Comparison of ENCODE assay signal across 8 mouse cellular contexts in genomic region chr13:88828362-88828761, GRCm38 (mm10). TPM values are rescaled to one million over a fixed set of nuclear protein-coding genes. Genes with fewer than 3 reads are reported as not detected.
DNase-seq lines count a peak whose midpoint lies in the region; ATAC-seq and TF ChIP-seq lines count a peak whose summit lies in the region.

No protein-coding gene starts in this region.

- H3K9me3 ChIP-seq in heart, embryonic 13.5 days = no peaks in the 10 kb centered on the region
- H3K9me3 ChIP-seq in CH12.LX (replicated peaks; ENCODE audit: low read length) = no peaks in the 10 kb centered on the region
- no peaks in the 10 kb centered on the region for H3K9me3 ChIP-seq in heart, postnatal 0 days (replicated peaks; ENCODE audit: control insufficient read depth, low read length)
- H3K9me3 ChIP-seq in neural tube, embryonic 15.5 days (replicated peaks) = no peaks in the 10 kb centered on the region

- TF ChIP-seq RAD21 in CH12.LX (IDR thresholded peaks at IDR 0.05; ENCODE audit: low read depth, low read length) = no peak

- TF ChIP-seq EP300 in CH12.LX (IDR thresholded peaks at IDR 0.05; ENCODE audit: low read length) = no peak
- no peak for TF ChIP-seq EP300 in heart, postnatal 0 days (IDR thresholded peaks at IDR 0.05; ENCODE audit: low read depth)

- ATAC-seq in heart, embryonic 13.5 days (ENCODE audit: extremely low read depth, insufficient number of reproducible peaks, low FRiP score, low TSS enrichment) = 0 out of 2 replicates have a peak, but pooled peaks have one; percentile 14
- no peak for ATAC-seq in heart, postnatal 0 days (ENCODE audit: insufficient read depth, low read depth)
- peak; percentile 96 for ATAC-seq in megakaryocyte, adult 5-6 weeks (ENCODE audit: poor library complexity, severe bottlenecking)
- ATAC-seq in neural tube, embryonic 15.5 days (ENCODE audit: low FRiP score) = no peak

- peak overlapping the region; percentile 45 for H3K4me3 ChIP-seq in heart, embryonic 13.5 days
- no peak overlapping the region for H3K4me3 ChIP-seq in CH12.LX (replicated peaks in 1 of 3; ENCODE audit: low read depth in 2 of 3, low read length in 2 of 3, poor library complexity in 1 of 3)
- peak overlapping the region; percentile 4 for H3K4me3 ChIP-seq in heart, postnatal 0 days (ENCODE audit: low read depth, low read length)
- H3K4me3 ChIP-seq in neural tube, embryonic 15.5 days (replicated peaks) = no peak overlapping the region

- dilution Hi-C loops in CH12.LX (cut with MboI; ENCODE audit: extremely low pct_ligation_motif_present, extremely low pct_unique_long_range_greater_than_20kb, low sequenced_read_pairs) = no loop called here

- H3K4me2 ChIP-seq in heart, embryonic 13.5 days = peak overlapping the region; percentile 68
- H3K4me2 ChIP-seq in CH12.LX (ENCODE audit: insufficient read depth, low read depth, poor library complexity, severe bottlenecking) = no peak overlapping the region
- H3K4me2 ChIP-seq in heart, postnatal 0 days (ENCODE audit: low read depth, low read length) = peak overlapping the region; percentile 53
- H3K4me2 ChIP-seq in neural tube, embryonic 15.5 days = no peak overlapping the region

- intact Hi-C loops in heart, postnatal 36 days (cut with DNase I) = no loop called here

- no peak for DNase-seq in heart, postnatal 36 days
- peak; percentile 70 for DNase-seq in CH12.LX (ENCODE audit: extremely low read depth)
- peak; percentile 10 for DNase-seq in heart, postnatal 0 days (ENCODE audit: low spot score)
- DNase-seq in adrenal gland, postnatal 25 days = no peak
- no peak for DNase-seq in cerebellum, postnatal 10 days

- 0 out of 2 replicates have a peak, but pooled peaks cover 2% of the 10 kb centered on the region for H3K79me2 ChIP-seq in CH12.LX (replicated peaks; ENCODE audit: control insufficient read depth, extremely low read depth, insufficient read depth, poor library complexity, severe bottlenecking)

- H3K27ac ChIP-seq in heart, embryonic 13.5 days (replicated peaks) = peak overlapping the region; percentile 59; the same call in 1 of the 2 replicates
- H3K27ac ChIP-seq in CH12.LX (ENCODE audit: insufficient read depth, low read depth) = no peak overlapping the region
- H3K27ac ChIP-seq in heart, postnatal 0 days (ENCODE audit: low read depth) = no peak overlapping the region
- no peak overlapping the region for H3K27ac ChIP-seq in neural tube, embryonic 15.5 days (replicated peaks)

- no peak for TF ChIP-seq POLR2A in CH12.LX (IDR thresholded peaks at IDR 0.05; ENCODE audit: low read depth, low read length)

- H3K9ac ChIP-seq in heart, embryonic 13.5 days = peak overlapping the region; percentile 54
- H3K9ac ChIP-seq in CH12.LX (ENCODE audit: insufficient read depth, low read depth) = no peak overlapping the region
- H3K9ac ChIP-seq in heart, postnatal 0 days (replicated peaks; ENCODE audit: low read depth, low read length) = no peak overlapping the region
- no peak overlapping the region for H3K9ac ChIP-seq in neural tube, embryonic 15.5 days (replicated peaks)

- no peak for TF ChIP-seq CTCF in CH12.LX (conservative IDR thresholded peaks at IDR 0.05 in 1 of 2, IDR thresholded peaks at IDR 0.05 in 1 of 2; ENCODE audit: low read depth in 2 of 2, low read length in 2 of 2)
- no peak for TF ChIP-seq CTCF in heart, postnatal 0 days (IDR thresholded peaks at IDR 0.05; ENCODE audit: low read depth)

- in situ Hi-C loops in CH12.LX (cut with MboI; ENCODE audit: low pct_ligation_motif_present, low pct_unique_long_range_greater_than_20kb, low sequenced_read_pairs) = no loop called here

- H3K27me3 ChIP-seq in heart, embryonic 13.5 days (replicated peaks) = no peaks in the 10 kb centered on the region
- H3K27me3 ChIP-seq in CH12.LX (replicated peaks) = no peaks in the 10 kb centered on the region
- H3K27me3 ChIP-seq in heart, postnatal 0 days (ENCODE audit: control insufficient read depth, insufficient read depth, low read length) = no peaks in the 10 kb centered on the region; the same call in 1 of the 2 replicates
- H3K27me3 ChIP-seq in neural tube, embryonic 15.5 days (replicated peaks) = no peaks in the 10 kb centered on the region

- no peaks in the 10 kb centered on the region for H3K36me3 ChIP-seq in heart, embryonic 13.5 days
- H3K36me3 ChIP-seq in CH12.LX (replicated peaks in 1 of 2; ENCODE audit: control insufficient read depth in 1 of 2, insufficient read depth in 1 of 2, low read length in 1 of 2) = no peaks in the 10 kb centered on the region
- no peaks in the 10 kb centered on the region for H3K36me3 ChIP-seq in heart, postnatal 0 days (replicated peaks; ENCODE audit: control insufficient read depth, insufficient read depth, low read length)
- H3K36me3 ChIP-seq in neural tube, embryonic 15.5 days = no peaks in the 10 kb centered on the region

- WGBS in heart, embryonic 13.5 days = 11% methylated on average over 10 of the region's 10 CpGs
- 8% methylated on average over 10 of the region's 10 CpGs for WGBS in heart, postnatal 0 days
- WGBS in neural tube, embryonic 15.5 days = 74% methylated on average over 10 of the region's 10 CpGs

- H3K4me1 ChIP-seq in heart, embryonic 13.5 days = peaks cover 10% of the 10 kb centered on the region
- H3K4me1 ChIP-seq in CH12.LX (ENCODE audit: control insufficient read depth in 1 of 2, insufficient read depth in 2 of 2) = peaks cover 0 to 8% of the 10 kb centered on the region in 2 experiments; a peak in 1 of 4 replicates
- H3K4me1 ChIP-seq in heart, postnatal 0 days (ENCODE audit: control insufficient read depth, insufficient read depth) = no peaks in the 10 kb centered on the region
- no peaks in the 10 kb centered on the region for H3K4me1 ChIP-seq in neural tube, embryonic 15.5 days

TF ChIP-seq in CH12.LX, 34 proteins besides CTCF, POLR2A, EP300 and RAD21:
- TF ChIP-seq MEF2A (IDR thresholded peaks at IDR 0.05; ENCODE audit: borderline replicate concordance, low read depth, low read length) = no peak
- TF ChIP-seq ETS1 (conservative IDR thresholded peaks at IDR 0.05; ENCODE audit: low read depth, low read length) = no peak
- no peak for TF ChIP-seq MAX (IDR thresholded peaks at IDR 0.05; ENCODE audit: low read length)
- TF ChIP-seq JUND (conservative IDR thresholded peaks at IDR 0.05; ENCODE audit: low read depth, low read length) = no peak
- no peak for TF ChIP-seq HCFC1 (IDR thresholded peaks at IDR 0.05; ENCODE audit: low read depth, low read length)
- TF ChIP-seq USF1 (IDR thresholded peaks at IDR 0.05; ENCODE audit: low read depth, low read length) = no peak
- no peak for TF ChIP-seq UBTF (IDR thresholded peaks at IDR 0.05; ENCODE audit: low read depth, low read length)
- no peak for TF ChIP-seq ZC3H11A (IDR thresholded peaks at IDR 0.05; ENCODE audit: low read depth, low read length)
- TF ChIP-seq GABPA (IDR thresholded peaks at IDR 0.05; ENCODE audit: insufficient replicate concordance, low read depth, low read length) = no peak
- TF ChIP-seq SMC3 (IDR thresholded peaks at IDR 0.05; ENCODE audit: low read depth, low read length) = no peak
- TF ChIP-seq TCF12 (IDR thresholded peaks at IDR 0.05; ENCODE audit: low read depth, low read length) = no peak
- no peak for TF ChIP-seq NELFE (IDR thresholded peaks at IDR 0.05; ENCODE audit: low read depth, low read length)
- TF ChIP-seq KAT2A (IDR thresholded peaks at IDR 0.05; ENCODE audit: insufficient replicate concordance, low read length) = no peak
- no peak for TF ChIP-seq MAZ (IDR thresholded peaks at IDR 0.05; ENCODE audit: low read depth, low read length)
- no peak for TF ChIP-seq USF2 (conservative IDR thresholded peaks at IDR 0.05; ENCODE audit: low read depth, low read length)
- TF ChIP-seq E2F4 (IDR thresholded peaks at IDR 0.05; ENCODE audit: insufficient replicate concordance, low read depth, low read length) = no peak
- TF ChIP-seq RCOR1 (conservative IDR thresholded peaks at IDR 0.05; ENCODE audit: low read depth, low read length) = no peak
- no peak for TF ChIP-seq PAX5 (IDR thresholded peaks at IDR 0.05; ENCODE audit: low read length)
- no peak for TF ChIP-seq SIN3A (IDR thresholded peaks at IDR 0.05; ENCODE audit: low read length)
TF ChIP-seq in CH12.LX: peak in this region for 0.

RNA-seq across cellular contexts. Expression of gene Edil3, which starts 7.1 kb away (rescaled TPM):
- 5.1 and 5.8 TPM in 2 replicates for polyA plus RNA-seq in heart, embryonic 13.5 days (2015; fragmentation: Nextera tagmentation; extraction: Ambion mirVana)
- under 1 TPM; 0.14 to 0.25 TPM for total RNA-seq in heart, postnatal 36 days (2021)
- total RNA-seq in CH12.LX (2012; rRNA removed) (not detected in 2 replicates), CH12.LX (2014; rRNA removed) (not detected in 2 replicates)
- polyA plus RNA-seq in CH12.LX (2012; ENCODE audit: insufficient read length, low read depth) = not detected in 2 replicates
- 0.76 and 1.5 TPM in 2 replicates for total RNA-seq in heart, postnatal 0 days (2014; rRNA removed; ENCODE audit: low replicate concordance)
- 0.52 and 0.63 TPM in 2 replicates for polyA plus RNA-seq in heart, postnatal 0 days (2015; fragmentation: Nextera tagmentation; extraction: Ambion mirVana)
- total RNA-seq in megakaryocyte, adult 5-6 weeks (2015) = 0.09 and 0.13 TPM in 2 replicates
- total RNA-seq in megakaryocyte, adult 5-6 weeks (2017) = 0.26 TPM in 1 of 2 replicates, not detected in the other
- 3.1 and 3.3 TPM in 2 replicates for total RNA-seq in adrenal gland, postnatal 25 days (2021)
- polyA plus RNA-seq in neural tube, embryonic 15.5 days (2015; fragmentation: Nextera tagmentation; extraction: Ambion mirVana) = 49.3 and 66.3 TPM in 2 replicates

Comparison
In these comparisons a context has a peak if more than half of its experiments do, and no peak if none do; other contexts are left out.
1. ATAC-seq: peak in heart, embryonic 13.5 days (single experiment) and megakaryocyte, adult 5-6 weeks (single experiment); none in heart, postnatal 0 days (single experiment) and neural tube, embryonic 15.5 days (single experiment).
2. DNase-seq: peak in CH12.LX (single experiment) and heart, postnatal 0 days (single experiment); none in heart, postnatal 36 days (0 of 2), adrenal gland, postnatal 25 days (single experiment) and cerebellum, postnatal 10 days (0 of 2).
3. H3K4me2 ChIP-seq: peak in heart, embryonic 13.5 days (single experiment) and heart, postnatal 0 days (single experiment); none in CH12.LX (single experiment) and neural tube, embryonic 15.5 days (single experiment).
4. H3K4me3 ChIP-seq: peak in heart, embryonic 13.5 days (single experiment) and heart, postnatal 0 days (single experiment); none in CH12.LX (0 of 3) and neural tube, embryonic 15.5 days (single experiment).